Mouse (Mus musculus) forebrain, embryonic 11.5 days (tissue): ENCODE results near the gene Foxi3. TPM values are rescaled to one million over a fixed set of nuclear protein-coding genes. Genes with fewer than 3 reads are reported as not detected.

Experiments
- ATAC-seq: fragments of 200-750 bp; cut with Nextera tagmentation; replicated peaks from 2 replicates; pipeline ENCODE4 v1.8.0; 2017; ENCODE audit warnings: moderate TSS enrichment; ENCODE audit not compliant: low FRiP score
- DNase-seq: peaks from one replicate; pipeline ENCODE4 v3.0.0-alpha.2; 2017; ENCODE audit warnings: low spot score
- H3K27ac ChIP-seq: fragments of 300-500 bp; sonication (generic); 2 replicates; pipeline ENCODE4 v1.5.1; 2014; ENCODE audit warnings: low read depth, low read length
- H3K27me3 ChIP-seq: fragments of 300-500 bp; sonication (generic); 2 replicates; pipeline ENCODE4 v1.6.1; 2014; ENCODE audit warnings: mild to moderate bottlenecking, low read length, mixed read lengths; ENCODE audit not compliant: control insufficient read depth, insufficient read depth
- H3K36me3 ChIP-seq: fragments of 300-500 bp; sonication (generic); 2 replicates; pipeline ENCODE4 v1.6.1; 2014; ENCODE audit warnings: mild to moderate bottlenecking, low read length, moderate library complexity, mixed read lengths; ENCODE audit not compliant: control insufficient read depth, insufficient read depth
- H3K4me1 ChIP-seq: fragments of 300-500 bp; sonication (generic); replicated peaks from 2 replicates; pipeline ENCODE4 v1.6.1; 2014; ENCODE audit warnings: low read length, mixed read lengths; ENCODE audit not compliant: control insufficient read depth, insufficient read depth
- H3K4me2 ChIP-seq: fragments of 300-500 bp; sonication (generic); 2 replicates; pipeline ENCODE4 v1.6.1; 2014; ENCODE audit warnings: low read depth, mild to moderate bottlenecking, low read length, moderate library complexity, mixed read lengths; ENCODE audit not compliant: severe bottlenecking
- H3K4me3 ChIP-seq: fragments of 300-500 bp; sonication (generic); 2 replicates; pipeline ENCODE4 v1.5.1; 2014; ENCODE audit warnings: low read depth, low read length
- H3K9ac ChIP-seq: fragments of 300-500 bp; sonication (generic); 2 replicates; pipeline ENCODE4 v1.6.1; 2014; ENCODE audit warnings: low read length
- H3K9me3 ChIP-seq: fragments of 300-500 bp; sonication (generic); 2 replicates; pipeline ENCODE4 v1.6.1; 2016; ENCODE audit warnings: low read length, mixed read lengths; ENCODE audit not compliant: control insufficient read depth
- WGBS: fragments of 180-500 bp; shearing (Covaris S2); extraction: QIAGEN DNeasy Blood & Tissue Kit; methylation state at CpG from one replicate; pipeline ENCODE4 v1.1.7; 2014; 5-methylcytosine and 5-hydroxymethylcytosine counted together
- polyA plus RNA-seq: library from polyadenylated mRNA; unstranded; fragments of >200 nt; fragmentation: Nextera tagmentation; extraction: Ambion mirVana; gene quantifications from 2 replicates; pipeline ENCODE4 v1.2.1, GENCODE M21; 2014

Gene Foxi3
- polyA plus RNA-seq, 1 experiment from 2014 or later: not detected

- DNase-seq: peak; percentile 54
- no peaks in the 10 kb centered on the region for H3K9me3 ChIP-seq
- H3K36me3 ChIP-seq: no peaks in the 10 kb centered on the region
- H3K9ac ChIP-seq: peak overlapping the region; percentile 49
- ATAC-seq: peak; percentile 37
- peak overlapping the region; percentile 16; the same call in 1 of the 2 replicates for H3K4me3 ChIP-seq
- peaks cover 2% of the 10 kb centered on the region for H3K27me3 ChIP-seq
- WGBS: 2% methylated on average over 8 of the region's 8 CpGs
- H3K27ac ChIP-seq: no peak overlapping the region
- H3K4me1 ChIP-seq: peaks cover 2% of the 10 kb centered on the region; the same call in 1 of the 2 replicates
- peak overlapping the region; percentile 40 for H3K4me2 ChIP-seq
Measured at GRCm38 (mm10) chr6:70967422-70967821, 11.1 kb downstream of the Foxi3 start.

- ATAC-seq (no peak), DNase-seq (no peak)
- H3K4me2 ChIP-seq: no peak overlapping the region
- H3K9ac ChIP-seq: no peak overlapping the region
- no peaks in the 10 kb centered on the region for H3K36me3 ChIP-seq
- WGBS: 71% methylated on average over 4 of the region's 4 CpGs
- no peak overlapping the region for H3K4me3 ChIP-seq
- no peak overlapping the region for H3K27ac ChIP-seq
- peaks cover 2% of the 10 kb centered on the region for H3K27me3 ChIP-seq
- H3K4me1 ChIP-seq: peaks cover 2% of the 10 kb centered on the region; the same call in 1 of the 2 replicates
- H3K9me3 ChIP-seq: no peaks in the 10 kb centered on the region
Measured at GRCm38 (mm10) chr6:70968291-70968690, 12.0 kb downstream of the Foxi3 start.

GRCm38 (mm10) chr6:70973066-70973465 lies 16.7 kb downstream of the Foxi3 start:
- ATAC-seq (no peak), DNase-seq (peak; percentile 17)
- no peaks in the 10 kb centered on the region for H3K9me3 ChIP-seq
- WGBS: 80% methylated on average over 3 of the region's 3 CpGs
- H3K9ac ChIP-seq: no peak overlapping the region
- no peak overlapping the region for H3K27ac ChIP-seq
- no peaks in the 10 kb centered on the region for H3K4me1 ChIP-seq
- no peak overlapping the region for H3K4me2 ChIP-seq
- H3K27me3 ChIP-seq: no peaks in the 10 kb centered on the region
- H3K36me3 ChIP-seq: no peaks in the 10 kb centered on the region
- H3K4me3 ChIP-seq: no peak overlapping the region

GRCm38 (mm10) chr6:70981036-70981435 lies 24.7 kb downstream of the Foxi3 start:
- WGBS: 78% methylated on average over 8 of the region's 8 CpGs
- no peak overlapping the region for H3K4me3 ChIP-seq

GRCm38 (mm10) chr6:70982416-70982815 lies 26.1 kb downstream of the Foxi3 start:
- H3K27me3 ChIP-seq: no peaks in the 10 kb centered on the region
- WGBS: 72% methylated on average over 1 of the region's 1 CpGs
- no peak overlapping the region for H3K4me2 ChIP-seq
- 0 out of 2 replicates have a peak, but pooled peaks cover 2% of the 10 kb centered on the region for H3K4me1 ChIP-seq
- no peaks in the 10 kb centered on the region for H3K9me3 ChIP-seq
- no peak for ATAC-seq
- no peak overlapping the region for H3K9ac ChIP-seq
- no peaks in the 10 kb centered on the region for H3K36me3 ChIP-seq
- no peak overlapping the region for H3K4me3 ChIP-seq
- DNase-seq: no peak
- no peak overlapping the region for H3K27ac ChIP-seq

More at GRCm38 (mm10) chr6:70981036-70981435, 24.7 kb downstream of the Foxi3 start:
- no peaks in the 10 kb centered on the region for H3K4me1 ChIP-seq
- H3K27ac ChIP-seq: no peak overlapping the region
- H3K36me3 ChIP-seq: no peaks in the 10 kb centered on the region
- ATAC-seq: no peak
- H3K9ac ChIP-seq: no peak overlapping the region
- H3K27me3 ChIP-seq: no peaks in the 10 kb centered on the region
- H3K4me2 ChIP-seq: no peak overlapping the region
- DNase-seq: no peak
- H3K9me3 ChIP-seq: no peaks in the 10 kb centered on the region

GRCm38 (mm10) chr6:70986683-70987082 lies 30.4 kb downstream of the Foxi3 start:
- Histone ChIP-seq H3K4me2 (no peak overlapping the region), H3K4me1 (0 out of 2 replicates have a peak, but pooled peaks cover 2% of the 10 kb centered on the region), H3K9ac (no peak overlapping the region), H3K9me3 (no peaks in the 10 kb centered on the region), H3K36me3 (no peaks in the 10 kb centered on the region), H3K27ac (no peak overlapping the region), H3K27me3 (no peaks in the 10 kb centered on the region), H3K4me3 (no peak overlapping the region)
- DNase-seq (no peak), ATAC-seq (peak; percentile 87)
- 16% methylated on average over 8 of the region's 8 CpGs for WGBS

GRCm38 (mm10) chr6:70996123-70996723 lies 39.9 kb downstream of the Foxi3 start:
- ATAC-seq: no peak
- H3K36me3 ChIP-seq: no peaks in the 10 kb centered on the region
- no peaks in the 10 kb centered on the region for H3K9me3 ChIP-seq
- H3K9ac ChIP-seq: no peak overlapping the region
- no peak overlapping the region for H3K27ac ChIP-seq
- H3K4me3 ChIP-seq: no peak overlapping the region
- no peak overlapping the region for H3K4me2 ChIP-seq
- H3K27me3 ChIP-seq: no peaks in the 10 kb centered on the region
- WGBS: 50% methylated on average over 4 of the region's 4 CpGs
- H3K4me1 ChIP-seq: 0 out of 2 replicates have a peak, but pooled peaks cover 2% of the 10 kb centered on the region
- DNase-seq: no peak

- ATAC-seq (no peak), DNase-seq (no peak)
- no peaks in the 10 kb centered on the region for H3K9me3 ChIP-seq
- no peak overlapping the region for H3K4me3 ChIP-seq
- no peaks in the 10 kb centered on the region for H3K36me3 ChIP-seq
- H3K4me2 ChIP-seq: no peak overlapping the region
- no peaks in the 10 kb centered on the region for H3K4me1 ChIP-seq
- no peaks in the 10 kb centered on the region for H3K27me3 ChIP-seq
- H3K27ac ChIP-seq: no peak overlapping the region
- WGBS: 95% methylated on average over 2 of the region's 2 CpGs
- no peak overlapping the region for H3K9ac ChIP-seq
Measured at GRCm38 (mm10) chr6:71002656-71003055, 46.3 kb downstream of the Foxi3 start.

- no peak overlapping the region for H3K27ac ChIP-seq
- no peak overlapping the region for H3K4me3 ChIP-seq
- no peaks in the 10 kb centered on the region for H3K9me3 ChIP-seq
- no peak for ATAC-seq
- H3K4me1 ChIP-seq: no peaks in the 10 kb centered on the region
- no peak overlapping the region for H3K4me2 ChIP-seq
- H3K36me3 ChIP-seq: no peaks in the 10 kb centered on the region
- DNase-seq: no peak
- H3K9ac ChIP-seq: no peak overlapping the region
- WGBS: 95% methylated on average over 2 of the region's 2 CpGs
- no peaks in the 10 kb centered on the region for H3K27me3 ChIP-seq
Measured at GRCm38 (mm10) chr6:71004161-71004560, 47.8 kb downstream of the Foxi3 start.
